Mouse (Mus musculus) CH12F3 (cell line): ENCODE data around the gene P2rx1.

ENCODE experiments used
- in situ Hi-C: fragments of 300-500 bp; cut with MboI; formaldehyde crosslinking; loops from 2 replicates; pipeline ENCODE4 v1.14.3; 2020; ENCODE audit warnings: low sequenced_read_pairs

Gene P2rx1

DNA sequence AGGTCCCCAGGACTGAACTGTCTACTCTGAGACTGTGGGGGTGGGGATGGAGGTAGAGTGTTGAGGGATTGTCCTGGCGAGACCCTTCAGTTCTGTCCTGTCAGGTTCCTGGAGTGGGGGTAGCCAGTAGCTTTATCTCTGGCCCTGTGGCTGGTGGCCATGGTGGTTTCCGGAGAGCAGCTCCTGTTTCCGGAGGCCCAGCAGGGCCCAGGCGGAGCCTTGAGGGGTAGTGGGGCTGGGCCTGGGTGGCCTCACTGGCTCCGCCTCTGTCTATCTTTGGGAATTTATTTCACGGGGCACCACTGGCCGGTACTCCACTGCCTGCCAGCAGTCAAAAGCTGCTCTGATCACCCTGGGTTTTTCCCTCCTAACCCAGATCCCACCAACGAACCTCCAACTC lies at the start of gene P2rx1:
Gene P2rx1 (plus strand): TSS at position 333 of the 400 bp plus-strand sequence.
- in situ Hi-C loops: no loop called here

DNA sequence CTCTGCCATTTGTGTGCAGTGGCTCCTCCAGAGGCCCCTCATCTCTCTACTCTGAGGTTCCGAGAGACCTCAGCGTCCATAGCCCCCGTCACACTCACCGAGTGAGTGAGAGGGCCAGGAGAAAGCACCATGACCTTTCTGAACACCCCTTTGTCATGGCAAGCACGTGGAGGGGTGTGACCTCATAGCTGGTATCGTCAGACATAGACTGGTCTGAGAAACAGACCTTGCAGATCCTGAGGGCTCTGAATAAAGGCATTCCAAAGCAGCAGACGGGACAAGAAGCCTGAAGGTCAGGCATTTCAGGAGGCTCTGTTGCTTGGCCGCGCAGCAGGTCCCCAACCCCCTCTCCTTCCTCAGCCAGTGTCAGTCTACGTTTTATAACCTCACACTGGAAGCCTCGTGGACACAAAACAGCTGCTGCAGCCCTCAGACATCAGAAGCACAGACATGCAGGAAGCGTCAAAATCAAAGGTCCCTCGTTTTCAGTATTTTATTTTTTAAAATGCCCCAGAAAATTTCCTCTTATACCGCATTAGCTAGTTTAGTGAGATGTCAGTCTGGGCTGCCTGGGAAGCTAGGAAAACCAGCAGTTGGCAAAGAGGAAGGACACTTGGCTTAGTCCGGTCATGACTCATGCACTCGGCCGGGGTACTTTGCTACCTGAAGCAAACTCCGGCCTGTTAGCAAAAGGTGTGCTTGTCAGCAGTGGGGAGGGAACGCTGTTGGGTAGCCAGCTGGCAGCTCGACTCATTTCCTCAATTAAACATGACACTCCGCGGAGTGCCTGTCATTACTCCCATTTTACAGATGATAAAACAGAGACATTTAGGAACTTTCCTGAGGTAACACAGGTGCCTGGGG lies 47.5 kb upstream of the P2rx1 start:
- in situ Hi-C loops: no loop called here

DNA sequence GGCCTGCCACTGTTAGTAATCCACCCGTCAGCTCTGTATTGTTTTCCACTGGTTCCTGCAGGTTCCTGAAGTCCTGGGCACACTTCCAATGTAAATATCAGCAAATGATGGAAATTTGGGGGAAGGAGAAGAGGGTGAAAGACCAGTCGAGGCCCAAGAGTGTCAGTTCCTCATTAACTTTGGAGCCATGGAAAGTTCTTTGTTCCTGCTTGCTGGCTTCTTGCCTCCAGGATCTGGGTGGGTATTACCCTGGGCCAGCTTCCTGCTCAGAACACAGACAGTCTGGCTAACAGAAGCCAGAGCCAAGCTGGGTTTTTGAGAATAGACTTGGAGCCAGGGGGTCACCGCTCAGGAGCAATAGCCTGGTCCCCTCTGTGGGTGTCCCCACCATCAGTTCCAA lies 46.7 kb upstream of the P2rx1 start:
- in situ Hi-C loops: no loop called here

DNA sequence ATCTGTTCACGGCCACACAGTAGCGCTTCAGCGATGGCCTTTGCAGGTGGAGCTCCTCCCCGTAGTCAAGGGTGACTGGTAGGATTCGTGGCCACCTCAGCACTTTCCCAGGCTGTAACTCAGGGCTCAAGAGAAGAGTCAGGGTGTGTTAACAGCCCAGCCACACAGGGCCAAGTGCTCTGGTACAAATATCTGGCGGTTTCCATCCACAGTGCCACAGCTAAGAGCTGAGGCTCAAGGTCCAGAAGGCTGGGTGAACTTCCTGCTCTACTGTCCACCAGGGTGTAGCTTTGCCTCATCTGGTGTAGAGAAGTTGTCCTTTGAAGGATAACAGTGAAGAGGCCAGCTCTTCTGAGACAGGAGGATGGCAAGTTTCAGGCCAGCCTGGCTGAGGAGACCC lies 46.2 kb upstream of the P2rx1 start:
- in situ Hi-C loops: no loop called here

DNA sequence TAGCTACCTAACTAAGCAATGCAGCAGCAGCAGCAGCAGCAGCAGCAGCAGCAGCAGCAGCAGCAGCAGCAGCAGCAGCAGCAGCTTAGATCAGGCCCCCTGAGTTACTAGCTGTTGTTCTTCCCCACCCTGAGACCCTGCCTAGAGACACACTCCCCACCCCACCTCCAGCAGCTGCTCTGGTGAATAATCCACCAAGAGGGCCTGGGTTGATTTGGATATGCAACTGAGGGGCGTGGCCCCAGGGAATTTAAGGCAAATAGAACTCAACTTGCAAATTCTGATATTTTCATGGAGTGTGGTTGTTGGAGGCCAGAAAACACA lies 45.8 kb upstream of the P2rx1 start:
- in situ Hi-C loops: no loop called here

DNA sequence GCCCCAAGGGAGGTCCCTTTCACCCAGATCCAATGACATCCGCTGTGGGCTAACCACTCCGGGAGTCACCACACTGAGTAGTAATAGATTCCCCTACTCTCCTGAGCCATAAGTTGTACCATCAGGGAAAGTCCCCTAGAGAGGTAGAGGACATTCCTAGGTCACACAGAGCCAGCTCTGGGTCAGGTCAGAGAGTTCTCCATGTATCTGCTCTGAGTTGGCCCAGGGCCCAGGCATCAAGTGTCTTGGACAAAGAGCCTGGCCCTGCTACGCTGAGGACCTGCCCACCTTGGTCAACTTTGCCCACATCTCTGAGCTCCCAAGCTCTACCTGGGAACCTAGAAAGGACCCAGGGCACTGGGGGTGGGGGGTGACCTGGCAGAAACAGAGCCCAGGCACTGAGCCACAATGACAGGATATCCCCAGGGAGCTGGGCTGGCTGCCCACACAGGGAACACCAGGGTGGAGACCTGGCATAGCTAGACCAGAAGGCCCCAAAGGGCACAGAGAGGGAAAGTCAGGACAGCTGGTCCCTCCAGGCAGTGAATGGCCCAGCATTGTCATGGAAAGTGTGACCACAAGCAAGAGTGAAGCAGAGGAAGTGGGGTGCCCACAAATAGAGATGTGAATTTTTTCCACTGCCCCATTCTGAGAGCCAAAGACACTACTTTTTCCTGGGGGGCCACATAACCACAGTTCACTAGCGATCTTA lies 45.3 kb upstream of the P2rx1 start:
- in situ Hi-C loops: no loop called here

DNA sequence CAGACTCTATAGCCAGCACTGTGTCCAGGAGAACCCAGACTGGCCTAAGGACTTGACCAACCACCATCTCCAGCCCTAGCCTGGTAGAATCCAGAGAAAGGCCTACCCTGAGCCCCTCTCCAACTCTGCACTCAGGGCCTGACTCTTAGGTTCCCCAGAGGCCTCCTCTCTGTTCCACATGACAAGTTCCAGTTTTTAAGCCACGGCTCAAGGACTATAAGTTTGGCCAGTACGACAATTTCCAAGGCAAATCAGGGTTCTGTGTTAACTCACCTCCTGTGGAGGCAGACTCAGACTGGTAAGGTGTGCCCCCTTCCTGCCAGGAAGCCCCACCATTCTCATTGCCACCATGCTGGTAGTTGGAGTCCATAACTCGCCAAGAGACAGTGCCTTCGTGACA lies 44.7 kb upstream of the P2rx1 start:
- in situ Hi-C loops: no loop called here

DNA sequence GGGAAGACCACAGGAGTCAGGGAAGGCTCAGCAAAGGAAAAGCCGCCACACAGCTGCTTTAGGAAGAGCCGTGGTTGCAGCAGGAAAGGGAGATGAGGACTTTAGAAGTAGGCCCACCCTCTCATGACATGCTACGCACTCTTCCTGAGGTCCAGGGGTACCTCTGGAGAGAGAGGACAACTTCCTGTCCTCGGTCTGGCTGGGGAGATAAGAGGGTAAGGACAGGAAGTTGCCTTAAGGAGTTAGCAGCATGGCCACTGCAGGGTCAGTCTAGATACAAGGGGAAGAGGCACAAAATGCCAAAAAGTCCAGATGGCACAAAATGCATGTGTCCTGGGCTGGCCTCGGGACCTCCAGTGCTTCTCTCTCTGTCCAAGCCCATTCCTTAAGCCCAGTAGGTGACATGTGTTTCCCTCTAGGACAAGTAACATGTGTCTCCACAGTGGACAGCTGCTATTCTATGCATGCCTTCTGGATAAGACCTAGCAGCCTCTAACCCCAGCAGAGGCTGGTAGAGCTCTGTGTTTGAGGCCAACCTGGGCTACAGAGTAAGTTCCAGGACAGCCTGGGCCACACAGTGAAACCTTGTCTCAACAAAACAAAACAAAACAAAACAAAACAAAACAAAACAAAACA lies 43.4 kb upstream of the P2rx1 start:
- in situ Hi-C loops: no loop called here

DNA sequence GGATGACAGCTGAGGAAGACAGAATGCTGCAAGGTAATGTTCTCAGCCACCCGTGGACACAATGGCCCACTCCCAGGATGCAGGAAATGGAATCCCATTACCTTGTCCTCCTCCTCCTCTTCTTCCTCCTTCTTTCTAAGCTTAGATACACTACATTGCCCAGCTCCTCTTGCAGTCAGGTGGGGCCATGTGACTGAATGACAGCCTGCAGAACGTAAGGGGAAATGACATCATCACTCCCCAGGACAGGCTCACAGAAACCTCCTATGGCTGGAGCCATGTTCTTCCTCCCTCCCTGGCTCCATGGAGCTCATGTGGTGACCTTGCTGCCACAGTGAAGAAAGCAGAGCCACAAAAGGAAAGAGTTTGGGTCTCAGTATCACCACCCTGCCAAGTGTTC lies 41.6 kb upstream of the P2rx1 start:
- in situ Hi-C loops: no loop called here

DNA sequence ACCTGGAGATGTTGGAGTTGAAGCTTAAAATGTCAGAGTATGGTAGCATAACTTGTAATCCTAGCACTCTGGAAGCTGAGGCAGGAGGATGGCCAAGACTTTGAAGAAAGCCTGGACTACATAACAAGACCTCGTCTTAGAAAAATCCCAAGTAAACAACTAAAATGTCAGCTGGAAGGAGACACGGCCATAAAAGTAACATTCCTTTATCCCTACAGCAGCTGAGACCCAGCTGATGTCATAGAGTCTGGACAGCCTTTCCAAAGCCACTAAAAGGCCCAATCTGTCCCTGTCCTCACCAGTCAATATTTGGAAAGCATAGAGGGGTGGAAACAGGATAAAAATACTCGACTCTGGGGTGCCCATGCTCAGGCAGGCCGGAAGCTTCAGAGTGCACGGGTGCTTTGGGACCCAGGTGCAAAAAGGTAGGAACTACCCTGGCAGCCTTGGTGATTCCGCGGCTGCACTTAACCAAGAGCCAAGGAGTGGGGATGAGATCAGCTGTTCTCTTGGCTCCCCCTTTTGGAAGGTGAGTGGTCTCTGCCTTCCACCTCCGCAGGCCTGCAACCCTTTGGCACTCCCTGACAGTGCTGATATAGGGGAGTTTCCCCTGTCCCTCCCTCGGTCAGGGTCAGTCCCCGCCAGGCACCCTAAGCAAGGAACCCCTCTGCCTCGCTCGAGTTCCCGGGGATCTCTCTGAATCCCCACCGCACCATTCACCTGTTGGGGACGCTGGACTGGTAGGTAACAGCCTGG lies 38.8 kb upstream of the P2rx1 start:
- in situ Hi-C loops: no loop called here

DNA sequence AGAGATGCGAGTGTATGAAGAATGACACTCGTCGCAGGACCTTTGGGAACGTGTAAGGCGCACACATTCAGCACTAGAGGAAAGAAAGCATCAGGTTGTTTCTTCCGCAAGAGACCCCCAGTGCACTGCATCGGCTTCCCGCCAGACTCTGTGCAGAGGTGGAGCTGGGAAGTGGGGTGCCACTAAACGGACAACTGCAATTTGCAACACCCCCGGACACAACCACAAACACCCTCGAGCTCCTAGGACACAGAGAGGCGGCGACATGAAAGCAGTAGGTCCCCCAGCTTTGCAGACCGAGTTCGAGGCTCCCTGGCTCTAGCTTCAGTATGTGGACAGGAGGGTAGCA lies 38.2 kb upstream of the P2rx1 start:
- in situ Hi-C loops: no loop called here

DNA sequence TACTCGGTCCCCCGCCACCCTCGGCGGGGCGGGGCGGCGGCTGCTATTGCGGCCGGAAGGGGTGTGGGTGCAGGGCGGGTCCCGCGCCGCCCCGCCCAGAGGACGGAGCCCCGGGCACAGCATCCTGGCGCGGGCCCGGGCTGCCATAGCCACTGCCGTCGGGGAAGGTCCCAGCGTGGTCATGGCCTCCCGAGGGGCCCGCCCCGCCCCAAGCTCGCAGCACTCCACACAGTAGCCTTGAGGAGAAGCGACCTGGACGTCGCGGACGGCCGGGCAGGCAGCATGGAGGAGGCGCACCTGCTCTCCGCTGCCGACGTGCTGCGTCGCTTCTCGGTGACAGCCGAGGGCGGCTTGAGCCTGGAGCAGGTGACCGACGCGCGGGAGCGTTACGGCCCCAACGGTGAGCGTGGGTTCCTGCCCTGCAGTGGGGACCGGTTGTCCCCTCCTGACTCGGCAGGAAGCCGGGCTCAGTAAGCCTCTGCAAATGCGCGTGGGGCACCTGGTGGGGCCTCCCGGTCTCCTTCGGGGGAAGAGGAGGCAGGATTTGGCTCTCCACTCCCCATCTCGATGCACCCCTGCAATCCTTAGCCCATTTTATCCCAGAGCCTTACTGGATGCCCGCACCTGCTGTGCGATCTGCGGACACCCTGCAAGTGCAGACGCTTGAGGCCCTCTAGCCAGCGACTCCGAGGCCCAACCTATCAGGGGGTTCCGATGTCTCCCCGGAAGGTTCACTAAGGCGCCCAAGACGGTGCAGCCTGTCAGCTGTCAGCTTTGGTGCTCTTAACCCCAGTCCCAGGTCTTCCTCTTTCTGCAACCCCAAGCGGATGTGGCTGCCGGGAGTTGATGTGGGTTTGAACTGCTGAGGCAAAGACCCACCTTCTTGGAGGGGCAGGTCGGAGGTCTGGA lies 37.6 kb upstream of the P2rx1 start, which contains the start of gene Atp2a3:
Gene Atp2a3 (plus strand): TSS at position 98 of the 909 bp plus-strand sequence.
- in situ Hi-C loops: no loop called here

DNA sequence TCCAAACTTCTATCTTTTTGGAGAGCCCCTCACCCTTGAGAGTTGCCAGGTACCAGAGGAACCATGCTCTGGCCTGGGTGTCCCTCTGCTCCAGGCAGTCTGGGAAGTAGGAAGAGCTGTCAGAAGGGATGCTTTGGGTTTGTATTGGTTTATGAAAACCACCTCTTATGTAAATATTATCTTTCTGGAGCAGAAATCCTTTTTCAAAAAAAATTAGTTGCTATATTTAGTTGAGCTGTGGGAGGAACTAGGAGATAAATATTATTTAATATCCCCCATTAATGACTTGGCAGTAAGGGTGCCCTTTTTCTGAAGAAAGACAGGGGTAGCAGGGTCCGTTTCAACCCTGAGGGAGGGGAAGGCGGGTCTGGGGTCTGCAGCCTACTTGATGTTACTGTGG lies 36.5 kb upstream of the P2rx1 start:
- in situ Hi-C loops: no loop called here

DNA sequence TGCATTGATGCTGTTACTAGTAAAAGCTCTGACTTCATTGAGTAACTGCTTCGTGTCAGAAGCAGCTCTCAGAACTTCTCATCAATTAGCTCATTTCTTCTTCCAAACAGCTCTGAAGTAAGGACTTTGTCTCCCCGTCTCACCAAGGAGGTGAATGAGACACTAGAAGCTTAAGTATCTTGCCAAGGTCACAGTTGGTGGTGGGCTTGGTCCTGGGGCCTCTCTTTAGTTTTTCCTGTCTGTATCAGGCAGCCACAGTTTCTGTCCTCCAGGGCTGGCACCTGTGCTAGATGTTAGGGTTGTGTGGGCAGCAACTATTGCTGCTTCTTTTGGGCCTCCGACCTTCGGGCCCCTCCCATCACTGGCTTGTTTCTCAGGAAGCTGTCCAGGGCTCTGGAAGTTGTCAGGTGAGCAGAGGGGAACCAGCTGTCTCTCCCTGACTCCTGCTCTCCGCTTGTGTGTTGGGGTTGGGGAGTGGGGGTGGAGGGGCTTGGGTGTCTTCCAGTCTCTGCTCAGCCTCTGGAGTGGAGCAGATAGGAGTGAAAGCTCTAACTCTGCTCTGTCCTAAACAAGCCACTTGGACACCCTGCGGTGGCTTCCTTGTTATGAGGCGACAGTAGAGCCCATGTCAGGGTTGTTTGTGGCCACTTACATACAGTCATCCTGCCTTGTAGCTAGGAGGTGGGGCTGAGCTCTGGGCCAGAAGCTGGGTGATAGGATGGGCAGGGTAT lies 35.7 kb upstream of the P2rx1 start:
- in situ Hi-C loops: no loop called here

DNA sequence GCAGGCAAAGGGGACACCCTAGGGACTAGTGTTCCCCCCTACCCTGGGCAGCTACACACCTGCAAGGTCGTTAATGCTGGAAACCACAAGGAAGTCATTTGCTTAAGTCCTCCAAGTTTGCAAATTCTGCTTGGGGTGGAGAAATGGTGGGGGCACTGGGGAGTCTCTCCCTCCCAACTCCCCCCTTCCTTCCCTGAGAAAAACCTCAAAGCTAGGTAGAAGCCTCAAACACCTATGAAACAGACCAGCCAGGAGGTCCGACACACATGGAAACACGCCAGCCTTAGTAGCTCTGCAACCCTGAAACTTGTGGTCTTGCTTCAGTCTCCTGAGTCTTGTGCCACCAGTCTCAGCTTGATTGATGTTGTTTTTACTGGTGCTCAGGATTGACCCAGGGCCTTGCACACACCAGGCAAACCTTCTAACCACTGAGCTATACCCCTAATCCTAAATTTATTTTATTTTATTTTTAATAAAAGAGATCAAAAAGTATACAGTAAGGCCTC lies 35.1 kb upstream of the P2rx1 start:
- in situ Hi-C loops: no loop called here

DNA sequence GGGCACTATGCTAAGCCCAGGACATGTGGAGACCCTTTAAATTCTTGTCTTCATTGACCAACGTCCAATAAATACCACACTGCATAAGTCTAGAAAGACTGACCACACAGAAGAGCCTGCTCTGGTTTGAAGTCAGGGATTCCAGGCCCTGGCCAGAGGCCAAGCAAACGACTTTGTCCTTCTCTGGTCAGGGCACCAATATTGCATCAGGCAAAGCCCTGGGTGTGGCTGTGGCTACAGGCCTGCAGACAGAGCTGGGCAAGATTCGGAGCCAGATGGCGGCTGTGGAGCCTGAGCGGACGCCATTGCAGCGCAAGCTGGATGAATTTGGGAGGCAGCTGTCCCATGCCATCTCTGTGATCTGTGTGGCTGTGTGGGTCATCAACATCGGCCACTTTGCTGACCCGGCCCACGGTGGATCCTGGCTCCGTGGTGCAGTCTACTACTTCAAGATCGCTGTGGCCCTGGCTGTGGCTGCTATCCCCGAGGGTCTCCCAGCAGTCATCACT lies 23.9 kb upstream of the P2rx1 start:
- in situ Hi-C loops: no loop called here

DNA sequence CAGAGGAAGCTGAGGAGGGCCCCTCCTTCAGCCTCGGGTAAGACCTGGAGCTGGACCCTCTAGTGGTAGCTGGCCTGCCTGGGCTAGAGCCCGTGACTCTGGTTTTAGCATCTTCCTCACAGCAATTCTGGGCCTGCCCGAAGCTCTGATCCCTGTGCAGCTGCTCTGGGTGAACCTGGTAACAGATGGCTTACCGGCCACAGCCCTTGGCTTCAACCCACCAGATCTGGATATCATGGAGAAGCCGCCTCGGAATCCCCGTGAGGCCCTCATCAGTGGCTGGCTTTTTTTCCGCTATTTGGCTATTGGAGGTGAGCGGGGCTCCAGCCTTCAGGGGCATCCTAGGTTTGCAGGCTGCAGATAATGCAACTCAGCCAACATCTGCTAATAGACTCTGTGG lies 16.4 kb upstream of the P2rx1 start:
- in situ Hi-C loops: no loop called here

DNA sequence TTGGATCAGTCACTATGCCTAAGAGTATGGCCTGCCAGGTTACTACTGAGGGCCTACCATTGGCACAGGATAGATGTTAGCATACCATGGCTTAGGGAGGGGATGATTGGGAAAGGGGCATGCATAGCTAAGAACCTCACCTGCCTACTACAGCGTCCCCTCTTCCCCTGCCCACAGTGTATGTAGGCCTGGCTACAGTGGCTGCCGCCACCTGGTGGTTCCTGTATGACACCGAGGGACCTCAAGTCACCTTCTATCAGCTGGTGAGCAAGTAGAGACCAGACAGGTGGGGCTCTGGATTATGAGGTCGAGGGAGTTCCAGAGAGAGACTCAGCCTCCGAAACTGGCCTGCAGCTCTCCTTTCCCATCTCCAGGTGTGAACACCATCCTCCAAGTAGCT lies 15.6 kb upstream of the P2rx1 start:
- in situ Hi-C loops: no loop called here

DNA sequence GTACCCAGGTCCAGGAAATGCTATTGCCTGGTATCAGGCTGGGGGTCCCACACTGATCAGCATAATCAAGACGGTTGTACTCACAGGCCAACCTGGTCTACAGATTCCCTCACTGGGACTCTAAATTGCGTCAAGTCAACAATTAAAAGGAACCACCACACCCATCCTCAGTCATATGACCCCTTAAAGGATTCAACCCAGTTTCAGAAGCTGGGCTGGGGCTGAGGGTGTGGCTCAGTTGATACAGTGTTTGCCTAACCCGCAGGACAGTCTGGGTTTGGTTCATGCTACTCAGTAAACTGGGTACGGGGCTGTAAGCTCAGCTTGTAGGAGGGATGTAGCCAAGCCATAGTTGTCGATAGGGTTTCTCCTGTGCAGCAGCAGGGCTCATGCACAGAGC lies 12.2 kb upstream of the P2rx1 start:
- in situ Hi-C loops: no loop called here
